Mouse (Mus musculus) liver, embryonic 14.5 days (tissue): ENCODE data around the gene Rora. TPM values are rescaled to one million over a fixed set of nuclear protein-coding genes. Genes with fewer than 3 reads are reported as not detected.

Source experiments
- ATAC-seq: fragments of 200-750 bp; cut with Nextera tagmentation; 2 replicates; pipeline ENCODE4 v1.8.0; 2017; ENCODE audit warnings: moderate number of reproducible peaks, mild to moderate bottlenecking, moderate library complexity; ENCODE audit not compliant: insufficient read depth
- DNase-seq, 3 experiments: peaks; one replicate each; pipeline ENCODE4 v3.0.0-alpha.2; 2012 to 2013; ENCODE audit warnings: low read depth in 3 of 3, low spot score in 3 of 3
- H3K27ac ChIP-seq: fragments of 300-500 bp; sonication (generic); 2 replicates; pipeline ENCODE4 v1.5.1; 2014; ENCODE audit warnings: moderate library complexity, mild to moderate bottlenecking, control low read depth, inconsistent platforms
- H3K27me3 ChIP-seq: fragments of 300-500 bp; sonication (generic); 2 replicates; pipeline ENCODE4 v1.6.1; 2014; ENCODE audit warnings: mild to moderate bottlenecking, low read length, moderate library complexity; ENCODE audit not compliant: control insufficient read depth, insufficient read depth
- H3K36me3 ChIP-seq: fragments of 300-500 bp; sonication (generic); replicated peaks from 2 replicates; pipeline ENCODE4 v1.6.1; 2014; ENCODE audit warnings: low read depth; ENCODE audit not compliant: control insufficient read depth, insufficient read depth
- H3K4me1 ChIP-seq, 2 experiments: fragments of 200-500 bp in 1 of 2; fragments of 300-500 bp in 1 of 2; sonication (generic) in 1 of 2; replicated peaks; 2 replicates each; pipeline ENCODE4 v1.6.1; 2012 to 2014; ENCODE audit warnings: antibody characterized with exemption in 1 of 2, inconsistent platforms in 1 of 2, low read length in 1 of 2; ENCODE audit not compliant: control insufficient read depth in 2 of 2, insufficient read depth in 2 of 2
- H3K4me2 ChIP-seq: fragments of 300-500 bp; sonication (generic); 2 replicates; pipeline ENCODE4 v1.6.1; 2014; ENCODE audit warnings: low read depth, mild to moderate bottlenecking, control low read depth, moderate library complexity
- H3K4me3 ChIP-seq, 2 experiments: fragments of 200-500 bp in 1 of 2; fragments of 300-500 bp in 1 of 2; sonication (generic) in 1 of 2; 2 replicates each; pipeline ENCODE4 v1.5.1; 2012 to 2014; ENCODE audit warnings: low read depth in 2 of 2, low read length in 2 of 2, mild to moderate bottlenecking in 2 of 2, control low read depth in 1 of 2, inconsistent platforms in 1 of 2, moderate library complexity in 1 of 2; ENCODE audit not compliant: insufficient read depth in 1 of 2
- H3K9ac ChIP-seq: fragments of 300-500 bp; sonication (generic); replicated peaks from 2 replicates; pipeline ENCODE4 v1.6.1; 2014; ENCODE audit warnings: mild to moderate bottlenecking, control low read depth, moderate library complexity
- H3K9me3 ChIP-seq: fragments of 300-500 bp; sonication (generic); 2 replicates; pipeline ENCODE4 v1.6.1; 2016; ENCODE audit warnings: low read length, mixed read lengths; ENCODE audit not compliant: control insufficient read depth
- CTCF ChIP-seq: IDR thresholded peaks from 2 replicates; pipeline ENCODE4 v1.5.1; 2016; ENCODE audit warnings: antibody characterized with exemption, low read depth, control low read depth
- EP300 ChIP-seq: IDR thresholded peaks from 2 replicates; pipeline ENCODE4 v1.6.1; 2016; ENCODE audit warnings: antibody characterized with exemption, low read depth
- WGBS: fragments of 180-500 bp; shearing (Covaris S2); extraction: QIAGEN DNeasy Blood & Tissue Kit; methylation state at CpG from one replicate; pipeline ENCODE4 v1.1.7; 2014; ENCODE audit not compliant: insufficient replicate concordance; 5-methylcytosine and 5-hydroxymethylcytosine counted together
- polyA plus RNA-seq, 2 experiments: library from polyadenylated mRNA; depleted of rRNA in 1 of 2; stranded (reverse) in 1 of 2; unstranded in 1 of 2; fragments of >200 nt; fragmentation: Nextera tagmentation in 1 of 2; extraction: Ambion mirVana in 1 of 2; gene quantifications; 2 replicates each; pipeline versions ENCODE4 v1.2.1 to v1.2.3; 2012 to 2014

Rora gene
- polyA plus RNA-seq, 2 experiments, result 0.85 to 2.9 TPM

DNA sequence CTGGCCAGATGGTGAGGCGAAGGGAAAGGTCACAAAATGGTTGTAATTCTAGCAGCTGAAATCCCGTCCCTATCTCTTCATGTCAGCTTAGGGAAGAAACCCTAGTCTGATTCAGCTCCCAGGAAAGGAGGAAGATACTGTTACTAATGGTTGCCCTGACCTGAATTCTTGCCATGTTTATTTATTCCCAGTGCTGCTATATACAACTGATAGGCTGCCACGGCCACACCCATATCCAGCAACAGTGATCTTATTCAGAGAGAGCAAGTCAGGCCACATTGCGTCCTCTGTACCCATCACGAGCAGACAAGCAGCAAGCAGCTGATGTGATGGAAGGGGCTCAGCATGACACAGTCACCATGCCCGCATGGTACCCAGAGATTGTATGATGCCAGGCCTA lies 150.6 kb downstream of the Rora start:
- 51% methylated on average over 6 of the region's 6 CpGs for WGBS
- no peak for TF ChIP-seq CTCF
- no peak for TF ChIP-seq EP300
- Histone ChIP-seq H3K9ac (no peak overlapping the region), H3K4me1 (no peaks in the 10 kb centered on the region), H3K4me3 (no peak overlapping the region), H3K9me3 (no peaks in the 10 kb centered on the region), H3K27ac (no peak overlapping the region), H3K27me3 (no peaks in the 10 kb centered on the region), H3K4me2 (no peak overlapping the region), H3K36me3 (no peaks in the 10 kb centered on the region)
- DNase-seq, result no peak
- ATAC-seq, result no peak

DNA sequence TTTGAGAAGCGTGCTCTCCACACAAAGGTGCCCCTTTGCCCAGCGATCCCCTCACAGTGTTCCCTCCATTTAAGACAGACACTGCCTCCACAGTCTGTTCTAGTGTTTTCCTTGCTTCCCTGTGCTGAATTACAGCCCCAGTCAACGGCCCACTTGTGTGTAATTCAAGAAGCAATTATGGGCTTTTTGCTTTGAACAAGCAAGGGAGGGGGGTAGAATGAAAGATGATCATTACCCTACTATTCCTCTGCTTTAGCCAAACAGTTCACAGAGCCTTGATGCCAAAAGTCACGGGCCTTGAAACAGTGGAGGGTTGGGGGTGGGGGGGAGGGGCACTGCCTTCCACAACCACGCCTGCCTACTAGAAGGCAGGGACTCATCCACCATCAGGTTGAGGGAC lies 152.2 kb downstream of the Rora start:
- Histone ChIP-seq H3K4me3 (no peak overlapping the region), H3K4me2 (no peak overlapping the region), H3K4me1 (no peaks in the 10 kb centered on the region), H3K9me3 (no peaks in the 10 kb centered on the region), H3K9ac (no peak overlapping the region), H3K27ac (no peak overlapping the region), H3K27me3 (no peaks in the 10 kb centered on the region), H3K36me3 (no peaks in the 10 kb centered on the region)
- ATAC-seq (no peak), DNase-seq (no peak)
- TF ChIP-seq CTCF (no peak), EP300 (no peak)
- WGBS, result 44% methylated on average over 5 of the region's 5 CpGs

DNA sequence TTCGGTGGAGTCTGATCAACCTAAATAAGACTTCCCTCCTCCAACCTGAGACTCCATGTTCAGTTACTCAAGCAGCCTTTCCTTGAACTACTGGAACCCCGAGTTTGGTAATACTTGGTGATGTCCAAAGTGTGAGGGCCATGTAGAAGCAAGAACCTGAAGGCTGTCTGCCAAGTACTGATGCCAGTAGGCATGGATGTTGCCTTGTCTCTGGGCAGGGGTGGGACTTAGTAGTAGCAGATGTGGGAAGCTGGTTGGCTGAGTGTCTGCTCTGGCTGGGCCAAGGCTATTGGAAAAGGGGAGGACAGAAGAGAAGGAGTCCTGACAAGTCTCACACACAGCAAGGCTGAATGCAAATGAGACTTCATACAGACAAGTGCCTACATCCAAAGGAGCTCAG lies 154.1 kb downstream of the Rora start:
- WGBS, result 53% methylated on average over 2 of the region's 2 CpGs
- ATAC-seq, result no peak

DNA sequence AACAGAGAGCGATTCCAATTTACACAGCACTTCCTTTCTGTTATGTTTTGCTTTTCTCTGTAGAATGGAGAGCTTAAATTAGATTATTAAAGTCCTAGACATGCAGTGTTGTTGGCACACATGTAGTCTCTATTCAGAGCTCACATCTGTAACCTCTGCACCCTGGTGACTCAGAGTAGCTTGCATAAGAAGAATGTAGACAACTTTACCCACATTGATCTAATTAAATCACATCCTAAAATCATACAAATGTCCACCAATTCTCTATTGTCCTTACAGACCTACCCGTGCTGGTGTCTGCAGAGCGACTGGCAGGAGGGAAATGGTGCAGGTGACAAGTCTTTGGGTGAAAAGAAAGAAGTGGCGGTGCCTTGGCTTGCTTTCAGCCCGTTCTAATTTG lies 155.9 kb downstream of the Rora start:
- Histone ChIP-seq H3K27me3 (no peaks in the 10 kb centered on the region), H3K9ac (no peak overlapping the region), H3K36me3 (no peaks in the 10 kb centered on the region), H3K4me2 (no peak overlapping the region), H3K9me3 (no peaks in the 10 kb centered on the region), H3K4me1 (peaks cover 0 to 9% of the 10 kb centered on the region in 2 experiments; a peak in 2 of 4 replicates), H3K27ac (no peak overlapping the region), H3K4me3 (no peak overlapping the region)
- ATAC-seq (no peak), DNase-seq (no peak)
- WGBS, result 51% methylated on average over 5 of the region's 5 CpGs
- TF ChIP-seq EP300 (no peak), CTCF (no peak)

More for the DNA sequence above, 154.1 kb downstream of the Rora start:
- Histone ChIP-seq H3K4me1 (0 out of 4 replicates have a peak, but pooled peaks cover 0 to 2% of the 10 kb centered on the region in 2 experiments), H3K4me3 (no peak overlapping the region), H3K27ac (no peak overlapping the region), H3K36me3 (no peaks in the 10 kb centered on the region), H3K4me2 (no peak overlapping the region), H3K27me3 (no peaks in the 10 kb centered on the region), H3K9me3 (no peaks in the 10 kb centered on the region), H3K9ac (no peak overlapping the region)
- TF ChIP-seq EP300, result no peak
- TF ChIP-seq CTCF, result no peak
- DNase-seq, result no peak

DNA sequence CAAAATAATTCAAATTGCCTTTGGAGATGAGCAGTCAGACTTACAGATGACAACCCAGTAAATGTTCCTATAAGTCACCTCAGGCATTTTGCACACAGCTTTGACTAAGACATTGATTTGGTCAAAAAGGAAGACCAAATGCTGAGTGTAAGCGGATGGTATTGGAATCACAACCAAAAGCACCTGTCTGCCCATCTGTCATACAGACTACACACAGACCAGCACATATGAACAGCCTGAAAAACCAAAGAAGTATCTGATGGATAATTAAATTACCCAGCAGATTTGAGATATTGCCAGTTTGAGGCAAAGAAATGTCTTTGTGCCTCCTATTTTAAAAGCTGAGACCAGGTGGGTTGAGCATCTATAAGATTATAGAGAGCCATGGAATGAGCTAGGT lies 161.1 kb downstream of the Rora start:
- DNase-seq (no peak), ATAC-seq (no peak)
- Histone ChIP-seq H3K27ac (no peak overlapping the region), H3K36me3 (no peaks in the 10 kb centered on the region), H3K4me1 (peaks cover 0 to 9% of the 10 kb centered on the region in 2 experiments; a peak in 2 of 4 replicates), H3K4me2 (no peak overlapping the region), H3K9me3 (no peaks in the 10 kb centered on the region), H3K9ac (no peak overlapping the region), H3K27me3 (no peaks in the 10 kb centered on the region), H3K4me3 (no peak overlapping the region)
- TF ChIP-seq CTCF (no peak), EP300 (no peak)
- WGBS, result 72% methylated on average over 1 of the region's 1 CpGs
